Mouse (Mus musculus) intestine, embryonic 15.5 days (tissue): ENCODE measurements around the gene Gm21981. TPM values are rescaled to one million over a fixed set of nuclear protein-coding genes. Genes with fewer than 3 reads are reported as not detected.

Experiments
- ATAC-seq: fragments of 200-750 bp; cut with Nextera tagmentation; 2 replicates; pipeline ENCODE4 v1.8.0; 2017; ENCODE audit warnings: moderate TSS enrichment, moderate library complexity
- H3K27ac ChIP-seq: fragments of 300-500 bp; sonication (generic); 2 replicates; pipeline ENCODE4 v1.5.1; 2015; ENCODE audit warnings: mild to moderate bottlenecking, inconsistent platforms
- H3K27me3 ChIP-seq: fragments of 300-500 bp; sonication (generic); replicated peaks from 2 replicates; pipeline ENCODE4 v1.6.1; 2015; ENCODE audit warnings: inconsistent platforms
- H3K36me3 ChIP-seq: fragments of 300-500 bp; sonication (generic); 2 replicates; pipeline ENCODE4 v1.6.1; 2015; ENCODE audit warnings: inconsistent platforms
- H3K4me1 ChIP-seq: fragments of 300-500 bp; sonication (generic); replicated peaks from 2 replicates; pipeline ENCODE4 v1.6.1; 2015; ENCODE audit warnings: inconsistent platforms
- H3K4me2 ChIP-seq: fragments of 300-500 bp; sonication (generic); replicated peaks from 2 replicates; pipeline ENCODE4 v1.6.1; 2015; ENCODE audit warnings: mild to moderate bottlenecking, inconsistent platforms
- H3K4me3 ChIP-seq: fragments of 300-500 bp; sonication (generic); replicated peaks from 2 replicates; pipeline ENCODE4 v1.5.1; 2015; ENCODE audit warnings: inconsistent platforms
- H3K9ac ChIP-seq: fragments of 300-500 bp; sonication (generic); 2 replicates; pipeline ENCODE4 v1.6.1; 2015; ENCODE audit warnings: inconsistent platforms
- H3K9me3 ChIP-seq: fragments of 300-500 bp; sonication (generic); 2 replicates; pipeline ENCODE4 v1.6.1; 2016; ENCODE audit warnings: inconsistent platforms
- WGBS: fragments of 180-500 bp; shearing (Covaris S2); methylation state at CpG from one replicate; pipeline ENCODE4 v1.1.7; 2015; 5-methylcytosine and 5-hydroxymethylcytosine counted together
- polyA plus RNA-seq: library from polyadenylated mRNA; unstranded; fragments of >200 nt; fragmentation: Nextera tagmentation; extraction: Ambion mirVana; gene quantifications from 2 replicates; pipeline ENCODE4 v1.2.1, GENCODE M21; 2015

Gm21981 gene
- 0.18 and 0.24 TPM in 2 replicates for polyA plus RNA-seq

DNA sequence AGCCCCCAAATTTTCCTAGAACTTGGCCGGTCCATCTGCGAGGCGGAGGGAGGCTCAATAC, at the start of gene Gm21981:
Gene Gm21981, minus strand, starts transcription at position 14 of the 61 bp plus-strand sequence.
- H3K4me1 ChIP-seq = peaks cover 16% of the 10 kb centered on the region
- H3K9ac ChIP-seq = peak within 1 kb of the TSS; percentile 81
- no peaks in the 10 kb centered on the region; the same call in 1 of the 2 replicates for H3K27me3 ChIP-seq
- H3K9me3 ChIP-seq = no peaks in the 10 kb centered on the region
- 2% methylated on average over 3 of the region's 3 CpGs for WGBS
- H3K4me3 ChIP-seq = peak within 1 kb of the TSS; percentile 79
- H3K36me3 ChIP-seq = no peaks in the 10 kb centered on the region
- ATAC-seq = no peak
- peak within 1 kb of the TSS; percentile 95 for H3K4me2 ChIP-seq
- peak within 1 kb of the TSS; percentile 71 for H3K27ac ChIP-seq

DNA sequence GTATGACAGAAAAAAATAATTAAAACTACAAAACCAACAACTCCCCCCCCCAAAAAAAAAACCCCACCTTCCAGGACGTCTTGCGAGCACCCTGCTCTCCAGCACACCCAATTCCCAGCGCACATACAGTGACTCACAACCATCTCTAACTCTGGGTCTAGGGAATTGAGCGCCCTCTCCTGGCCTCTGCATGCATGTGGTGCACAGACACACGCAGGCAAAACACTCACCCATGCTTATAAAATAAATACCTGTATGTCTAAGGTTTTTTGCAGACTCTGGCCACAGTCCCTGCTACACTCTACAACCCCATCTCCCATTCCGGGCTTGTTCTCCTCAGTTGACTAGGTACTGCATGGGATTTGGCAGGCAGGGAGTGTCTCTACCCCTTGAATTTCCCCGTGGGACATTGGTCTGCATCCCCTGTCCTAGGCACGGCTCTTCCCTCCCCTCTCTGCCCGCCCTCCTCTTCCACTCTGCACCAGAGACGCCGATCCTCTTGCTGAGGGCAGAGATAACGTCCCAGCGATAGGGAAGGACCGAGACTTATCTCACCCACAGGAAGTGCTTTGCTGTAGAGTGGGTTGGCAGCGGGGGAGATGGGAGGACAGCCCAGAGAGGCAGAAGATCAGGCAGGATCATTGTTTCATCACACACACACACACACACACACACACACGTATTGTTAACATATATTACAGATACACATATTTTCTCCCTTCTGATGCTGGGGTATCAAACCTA, 48.9 kb upstream of the Gm21981 start:
- Histone ChIP-seq H3K36me3 (no peaks in the 10 kb centered on the region), H3K4me1 (peaks cover 27% of the 10 kb centered on the region), H3K27me3 (no peaks in the 10 kb centered on the region), H3K9ac (no peak overlapping the region), H3K9me3 (no peaks in the 10 kb centered on the region), H3K27ac (no peak overlapping the region), H3K4me3 (no peak overlapping the region), H3K4me2 (no peak overlapping the region)
- 40% methylated on average over 16 of the region's 16 CpGs for WGBS
- ATAC-seq = no peak

DNA sequence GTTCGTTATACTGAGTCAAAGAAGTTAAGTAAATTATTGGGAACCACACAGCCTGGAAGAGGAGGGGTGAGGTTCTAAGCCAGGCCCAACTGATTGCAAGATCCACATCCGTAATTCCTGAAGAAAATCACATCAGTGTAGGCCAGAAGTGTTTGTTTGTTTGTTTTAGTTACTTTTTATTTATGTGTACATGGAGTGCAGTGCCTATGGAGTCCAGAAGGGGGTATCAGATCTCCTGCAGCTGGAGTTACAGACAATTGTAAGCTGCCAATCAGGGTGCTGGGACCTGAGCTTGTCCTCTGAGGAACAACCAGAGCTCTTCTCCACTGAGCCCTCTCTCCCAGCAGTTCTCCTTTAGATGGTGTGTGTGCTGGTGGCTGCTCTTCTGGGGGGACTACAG, 45.9 kb upstream of the Gm21981 start:
- no peak overlapping the region; the same call in 1 of the 2 replicates for H3K4me2 ChIP-seq
- H3K27me3 ChIP-seq = no peaks in the 10 kb centered on the region
- no peak overlapping the region for H3K4me3 ChIP-seq
- peak overlapping the region; percentile 88; the same call in 1 of the 2 replicates for H3K27ac ChIP-seq
- H3K9ac ChIP-seq = no peak overlapping the region
- whole genome bisulfite sequencing = 78% methylated on average over 2 of the region's 2 CpGs
- H3K4me1 ChIP-seq = peaks cover 27% of the 10 kb centered on the region
- no peaks in the 10 kb centered on the region for H3K9me3 ChIP-seq
- H3K36me3 ChIP-seq = no peaks in the 10 kb centered on the region
- no peak for ATAC-seq

DNA sequence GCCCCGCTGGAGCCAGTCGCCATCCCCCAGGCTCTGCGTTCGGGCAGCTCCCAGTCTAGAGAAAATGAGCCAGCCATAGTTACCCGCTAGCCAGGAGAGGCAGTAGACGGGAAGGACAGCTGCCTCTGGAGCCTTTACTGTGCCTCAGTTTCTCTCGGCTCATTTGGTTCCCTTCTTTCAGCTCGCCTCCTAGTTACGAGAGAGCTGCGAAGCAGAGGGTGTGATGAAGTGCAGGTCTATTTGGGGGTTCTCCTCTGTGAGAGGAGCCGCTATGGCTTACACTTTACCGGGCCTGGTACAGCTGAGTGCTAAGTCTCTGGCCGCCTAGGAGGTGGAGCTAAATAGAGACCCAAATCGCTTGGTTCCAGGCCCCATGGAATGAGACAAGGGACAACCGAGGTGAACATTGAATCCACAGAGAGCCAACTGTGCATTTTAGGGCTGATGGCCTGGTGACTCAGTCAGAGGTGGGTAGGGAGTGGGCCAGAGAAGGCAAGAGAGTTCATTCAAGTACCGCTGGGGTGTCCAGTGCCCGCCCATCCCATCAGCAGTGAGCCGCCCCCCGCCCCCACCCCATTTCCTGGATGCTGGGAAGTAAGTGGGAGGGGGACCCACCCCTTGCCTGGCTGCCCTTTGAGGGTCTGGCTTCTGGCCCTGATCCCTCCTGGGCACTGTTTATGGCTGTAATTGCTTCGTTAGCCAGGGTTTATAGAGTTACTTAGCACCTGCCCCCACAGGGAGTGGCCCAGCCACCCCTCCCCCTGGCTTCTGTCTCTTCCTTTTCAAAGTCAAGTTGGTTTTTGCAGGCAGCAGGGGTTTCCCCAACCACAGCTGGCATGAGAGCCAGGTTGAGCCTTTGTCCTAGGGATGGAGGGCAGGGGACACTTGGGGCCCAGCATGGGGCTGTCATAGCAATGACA, 44.9 kb upstream of the Gm21981 start:
- ATAC-seq = peak; percentile 54
- WGBS = 10% methylated on average over 20 of the region's 20 CpGs
- H3K4me3 ChIP-seq = peak overlapping the region; percentile 85
- H3K27me3 ChIP-seq = no peaks in the 10 kb centered on the region
- no peaks in the 10 kb centered on the region for H3K36me3 ChIP-seq
- H3K4me2 ChIP-seq = peak overlapping the region; percentile 95
- peak overlapping the region; percentile 75; the same call in 1 of the 2 replicates for H3K9ac ChIP-seq
- no peaks in the 10 kb centered on the region for H3K9me3 ChIP-seq
- H3K4me1 ChIP-seq = peaks cover 27% of the 10 kb centered on the region
- peak overlapping the region; percentile 88 for H3K27ac ChIP-seq

DNA sequence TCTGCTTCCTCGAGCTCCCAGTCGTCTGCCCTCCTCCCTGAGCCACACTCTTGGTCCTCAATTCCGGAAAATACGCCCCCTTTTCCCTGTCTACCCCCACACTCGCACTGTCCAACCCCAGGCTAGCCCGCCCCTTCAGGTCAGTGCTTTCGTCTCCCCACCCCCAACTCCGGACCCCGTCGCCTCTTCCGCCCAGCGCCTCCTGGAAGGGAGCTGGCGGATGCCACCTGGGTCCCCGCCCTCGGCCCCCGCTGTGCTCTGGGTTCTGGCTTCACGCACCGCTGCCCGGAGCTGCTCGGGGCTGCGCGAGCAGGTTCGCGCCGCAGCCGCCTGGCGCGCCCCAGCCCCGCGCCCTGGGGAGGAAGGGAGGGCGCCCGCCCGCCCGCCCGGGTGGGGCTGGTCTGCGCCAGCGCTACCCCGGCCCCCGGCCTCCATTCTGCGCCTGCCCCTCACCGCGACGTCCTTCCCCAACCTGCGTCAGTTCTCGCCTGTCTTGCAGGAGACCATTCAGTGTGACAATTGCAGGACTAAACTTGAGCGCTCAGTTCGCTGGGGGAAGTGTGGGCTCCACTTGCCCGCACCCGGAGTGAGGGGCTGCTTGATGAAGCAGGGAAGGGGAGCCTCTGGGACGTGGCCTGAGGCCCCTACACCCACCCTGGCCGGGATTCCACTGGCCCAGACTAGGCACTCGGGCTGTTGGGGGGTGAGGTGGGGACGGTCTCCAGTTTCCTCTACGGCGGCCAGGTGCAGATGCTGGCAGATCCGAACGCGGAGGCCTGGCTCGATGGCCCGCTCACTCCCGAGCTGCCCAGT, 44.0 kb upstream of the Gm21981 start:
- Histone ChIP-seq H3K9me3 (no peaks in the 10 kb centered on the region), H3K36me3 (no peaks in the 10 kb centered on the region), H3K4me1 (peaks cover 31% of the 10 kb centered on the region), H3K27me3 (no peaks in the 10 kb centered on the region), H3K27ac (peak overlapping the region; percentile 88), H3K4me3 (peak overlapping the region; percentile 85), H3K4me2 (peak overlapping the region; percentile 95), H3K9ac (peak overlapping the region; percentile 75)
- peak; percentile 39 for ATAC-seq
- under 1% methylated on average over 61 of the region's 61 CpGs for WGBS

DNA sequence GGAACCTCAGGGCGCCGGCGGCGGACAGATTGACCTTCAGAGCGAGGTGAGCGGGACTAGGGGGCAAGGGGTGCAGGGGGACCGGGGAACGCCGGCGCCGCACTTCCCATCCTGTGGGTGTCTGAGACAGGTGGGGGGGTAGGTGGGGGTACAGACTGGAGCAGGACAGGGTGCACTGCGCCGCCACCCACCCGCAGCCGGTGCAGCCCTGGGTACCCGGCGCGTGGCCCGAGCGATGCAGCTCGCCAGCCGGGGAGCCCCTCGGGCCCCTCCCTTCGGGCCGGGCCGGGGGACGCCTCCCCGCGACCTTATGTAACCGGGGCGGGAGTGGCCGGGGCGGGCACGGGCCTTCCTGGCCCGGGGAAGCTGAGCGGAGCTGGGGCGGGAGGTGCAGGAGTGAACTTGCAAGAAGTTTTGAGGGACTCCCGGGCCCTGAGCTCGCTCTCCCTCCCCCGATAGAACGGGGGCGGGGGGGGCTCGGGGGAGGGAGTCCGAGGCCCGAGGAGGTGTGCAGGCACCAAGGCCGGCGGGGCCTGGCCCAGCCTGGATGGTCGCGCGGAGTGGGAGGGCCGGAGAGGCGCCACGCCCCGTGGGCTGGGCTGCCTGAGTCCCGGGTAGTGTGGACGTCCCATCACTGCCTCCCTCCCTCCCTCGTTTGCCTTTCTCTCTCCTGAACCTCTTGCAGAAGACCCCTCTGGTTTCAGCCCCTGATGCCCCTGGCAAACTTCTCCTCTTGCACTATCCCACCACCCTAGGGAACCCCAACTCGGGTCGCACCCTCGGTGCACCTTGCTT, 43.2 kb upstream of the Gm21981 start:
- Histone ChIP-seq H3K9me3 (no peaks in the 10 kb centered on the region), H3K4me3 (peak overlapping the region; percentile 85), H3K4me1 (peaks cover 28% of the 10 kb centered on the region), H3K27me3 (no peaks in the 10 kb centered on the region), H3K9ac (peak overlapping the region; percentile 75), H3K36me3 (no peaks in the 10 kb centered on the region), H3K27ac (peak overlapping the region; percentile 88), H3K4me2 (peak overlapping the region; percentile 95)
- peak; percentile 88 for ATAC-seq
- 1% methylated on average over 55 of the region's 60 CpGs for WGBS

DNA sequence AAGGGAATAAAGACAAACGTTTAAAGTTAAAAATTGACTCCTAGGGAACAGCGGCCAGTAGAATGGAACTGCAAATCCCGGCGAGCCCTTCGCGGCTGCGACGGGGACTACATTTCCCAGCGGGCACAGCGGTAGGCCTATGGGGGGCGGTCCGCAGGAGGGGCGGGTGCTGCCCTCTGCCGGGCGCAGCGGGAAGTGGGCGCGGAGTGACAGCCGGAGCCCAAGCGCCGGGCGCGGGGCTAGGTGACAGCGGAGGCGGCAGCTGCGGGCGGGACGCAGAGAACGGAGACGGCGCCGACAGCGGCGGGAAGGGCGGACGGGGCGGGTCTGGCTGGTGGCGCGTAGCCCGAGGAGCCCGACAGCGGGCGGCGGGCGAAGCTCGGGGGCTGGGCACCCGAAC, 42.6 kb upstream of the Gm21981 start, which contains the start of gene Tfeb:
Gene Tfeb, plus strand, starts transcription at position 175 of the 400 bp plus-strand sequence.
- Histone ChIP-seq H3K27ac (peak within 1 kb of the TSS; percentile 88), H3K36me3 (no peaks in the 10 kb centered on the region), H3K9ac (peak within 1 kb of the TSS; percentile 75), H3K9me3 (no peaks in the 10 kb centered on the region), H3K27me3 (no peaks in the 10 kb centered on the region), H3K4me1 (peaks cover 28% of the 10 kb centered on the region), H3K4me3 (peak within 1 kb of the TSS; percentile 85), H3K4me2 (peak within 1 kb of the TSS; percentile 95)
- WGBS = under 1% methylated on average over 44 of the region's 47 CpGs
- ATAC-seq = peak; percentile 72

DNA sequence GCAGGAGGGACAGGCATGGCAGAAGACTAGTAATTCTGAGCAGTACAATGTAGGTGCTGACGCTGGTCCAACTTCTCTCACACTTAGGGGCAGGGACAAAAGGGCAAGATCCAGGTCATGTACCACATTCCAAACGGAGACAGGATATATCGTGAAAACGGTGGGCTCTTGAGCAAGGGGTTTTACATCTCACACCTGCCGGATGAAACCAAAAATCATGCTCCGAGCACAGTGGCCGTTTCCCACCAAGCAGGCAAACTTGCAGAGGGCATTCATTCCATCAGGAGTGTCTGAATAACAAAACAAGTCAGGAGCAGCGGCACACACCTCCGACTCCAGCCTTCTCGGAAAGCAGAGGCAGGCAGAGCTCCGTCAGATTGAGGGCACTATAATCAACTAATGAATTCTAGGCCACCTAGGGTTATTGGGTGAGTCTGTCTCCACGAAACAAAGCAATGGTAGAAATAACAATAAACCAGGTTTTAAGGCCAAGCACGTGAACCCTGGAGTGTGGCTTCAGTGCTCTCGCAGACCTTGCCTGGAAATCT, 41.4 kb upstream of the Gm21981 start:
- H3K27me3 ChIP-seq = no peaks in the 10 kb centered on the region
- no peak overlapping the region for H3K4me3 ChIP-seq
- peaks cover 23% of the 10 kb centered on the region for H3K4me1 ChIP-seq
- no peaks in the 10 kb centered on the region for H3K36me3 ChIP-seq
- WGBS = 78% methylated on average over 14 of the region's 14 CpGs
- H3K27ac ChIP-seq = no peak overlapping the region
- no peak overlapping the region for H3K4me2 ChIP-seq
- no peaks in the 10 kb centered on the region for H3K9me3 ChIP-seq
- ATAC-seq = no peak
- no peak overlapping the region for H3K9ac ChIP-seq

DNA sequence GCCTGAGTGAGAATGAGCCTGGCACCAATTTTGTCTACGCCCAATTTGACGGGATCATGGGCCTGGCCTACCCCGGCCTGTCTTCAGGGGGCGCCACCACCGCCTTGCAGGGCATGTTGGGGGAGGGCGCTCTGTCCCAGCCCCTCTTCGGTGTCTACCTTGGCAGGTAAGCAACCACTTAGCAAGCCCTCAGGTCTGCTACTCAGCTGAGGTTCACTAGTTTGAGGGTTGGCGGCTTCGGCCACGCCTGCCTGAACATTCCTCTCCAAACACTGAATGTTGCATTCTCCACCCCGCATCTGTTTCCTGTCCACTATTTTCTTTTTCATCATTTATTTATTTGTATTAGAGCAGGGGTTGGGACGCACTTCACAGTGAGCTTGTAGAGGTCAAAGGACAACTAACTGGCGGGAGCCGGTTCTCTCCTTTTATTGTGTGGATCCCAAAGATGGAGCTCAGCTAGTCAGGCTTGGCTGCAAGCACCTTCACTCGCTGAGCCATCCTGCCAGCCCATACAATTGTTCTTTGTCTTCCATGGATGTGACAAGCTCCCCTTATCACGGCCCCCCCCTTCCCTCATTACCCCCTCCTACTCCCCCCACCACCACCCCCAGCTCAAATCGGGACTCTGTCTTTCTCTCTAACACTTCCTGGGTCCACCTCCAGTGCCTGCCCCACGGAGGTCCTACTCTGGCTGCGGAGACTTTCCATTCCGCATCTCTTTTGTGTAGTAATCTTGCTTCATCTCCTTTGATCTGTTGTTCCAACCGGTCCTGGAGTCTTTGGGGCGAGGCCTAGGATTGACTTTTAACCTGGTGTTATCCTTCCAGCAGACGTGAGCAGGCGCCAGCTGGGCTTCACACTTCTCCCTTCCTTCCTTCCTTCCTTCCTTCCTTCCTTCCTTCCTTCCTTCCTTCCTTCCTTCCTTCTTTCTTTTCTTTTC, 36.6 kb upstream of the Gm21981 start:
- WGBS = 52% methylated on average over 24 of the region's 24 CpGs
- ATAC-seq = no peak

DNA sequence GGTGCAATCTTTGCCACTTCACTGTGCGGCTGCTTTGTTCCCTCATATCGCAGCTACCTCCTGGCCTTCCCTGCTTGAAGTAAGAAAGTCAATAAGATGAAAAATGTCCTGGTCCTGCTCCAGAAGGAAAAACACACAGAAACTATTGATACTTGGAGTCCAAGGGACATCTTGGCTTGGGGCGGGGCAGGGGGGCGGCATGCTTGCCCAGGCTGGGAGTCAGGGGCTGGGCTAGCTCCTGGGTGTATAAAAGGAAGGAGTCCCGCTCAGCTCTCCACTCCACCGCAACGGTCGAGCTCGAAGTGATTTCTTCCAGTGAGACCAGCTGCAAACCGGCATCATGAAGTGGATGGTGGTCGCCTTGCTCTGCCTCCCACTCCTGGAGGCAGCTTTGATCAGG, 32.3 kb upstream of the Gm21981 start, which contains the start of gene Pgc:
Gene Pgc, plus strand, starts transcription at position 277 of the 400 bp plus-strand sequence.
- 65% methylated on average over 11 of the region's 11 CpGs for WGBS
- Histone ChIP-seq H3K9me3 (no peaks in the 10 kb centered on the region), H3K27ac (no peak within 1 kb of the TSS), H3K36me3 (no peaks in the 10 kb centered on the region), H3K4me2 (no peak within 1 kb of the TSS), H3K9ac (no peak within 1 kb of the TSS), H3K27me3 (no peaks in the 10 kb centered on the region), H3K4me1 (no peaks in the 10 kb centered on the region), H3K4me3 (no peak within 1 kb of the TSS)
- ATAC-seq = no peak

More for the DNA sequence above, 36.6 kb upstream of the Gm21981 start:
- Histone ChIP-seq H3K4me3 (no peak overlapping the region), H3K36me3 (no peaks in the 10 kb centered on the region), H3K27ac (no peak overlapping the region), H3K4me1 (peaks cover 5% of the 10 kb centered on the region; the same call in 1 of the 2 replicates), H3K9ac (no peak overlapping the region), H3K27me3 (no peaks in the 10 kb centered on the region), H3K9me3 (no peaks in the 10 kb centered on the region), H3K4me2 (no peak overlapping the region)
